Mouse (Mus musculus): Measurements from ENCODE around the gene Cacna2d3. TPM values are rescaled to one million over a fixed set of nuclear protein-coding genes. Genes with fewer than 3 reads are reported as not detected.

Gene Cacna2d3
- total and polyA plus RNA-seq, 3 experiments, result 0.61 to 0.78 (median 0.70) TPM

GRCm38 (mm10) chr14:29196171-29196570, 525.5 kb downstream of the Cacna2d3 start:
- intact Hi-C loops (cut with DNase I), result no loop called here
- DNase-seq, result no peak
- TF ChIP-seq CTCF (IDR thresholded peaks at IDR 0.05) (no peak), POLR2A (IDR thresholded peaks at IDR 0.05; ENCODE audit: insufficient read depth, low read depth, low read length) (no peak), EP300 (IDR thresholded peaks at IDR 0.05; ENCODE audit: insufficient read depth, low read depth, low read length) (no peak)

GRCm38 (mm10) chr14:29191426-29191825, 530.2 kb downstream of the Cacna2d3 start:
- intact Hi-C loops (cut with DNase I), result no loop called here
- Histone ChIP-seq H3K27ac (no peak overlapping the region), H3K4me3 (no peak overlapping the region)

More at GRCm38 (mm10) chr14:29196171-29196570, 525.5 kb downstream of the Cacna2d3 start:
- H3K36me3 ChIP-seq (ENCODE audit: control insufficient read depth, insufficient read depth, low read length), result no peaks in the 10 kb centered on the region
- H3K27me3 ChIP-seq (ENCODE audit: control insufficient read depth, insufficient read depth, low read length), result no peaks in the 10 kb centered on the region
- no peaks in the 10 kb centered on the region for H3K4me1 ChIP-seq (ENCODE audit: control insufficient read depth, insufficient read depth, low read length)
- H3K27ac ChIP-seq, result no peak overlapping the region
- H3K9ac ChIP-seq (ENCODE audit: low read depth, low read length), result no peak overlapping the region
- no peak overlapping the region for H3K4me3 ChIP-seq
- H3K79me2 ChIP-seq (replicated peaks; ENCODE audit: control insufficient read depth, insufficient read depth, low read length), result no peaks in the 10 kb centered on the region

GRCm38 (mm10) chr14:29183730-29184129, 537.9 kb downstream of the Cacna2d3 start:
- Histone ChIP-seq H3K27ac (no peak overlapping the region), H3K79me2 (replicated peaks; ENCODE audit: control insufficient read depth, insufficient read depth, low read length) (no peaks in the 10 kb centered on the region), H3K9ac (ENCODE audit: low read depth, low read length) (no peak overlapping the region), H3K27me3 (ENCODE audit: control insufficient read depth, insufficient read depth, low read length) (no peaks in the 10 kb centered on the region), H3K36me3 (ENCODE audit: control insufficient read depth, insufficient read depth, low read length) (no peaks in the 10 kb centered on the region), H3K4me3 (no peak overlapping the region), H3K4me1 (ENCODE audit: control insufficient read depth, insufficient read depth, low read length) (no peaks in the 10 kb centered on the region)
- intact Hi-C loops (cut with DNase I), result no loop called here
- no peak for DNase-seq
- TF ChIP-seq CTCF (IDR thresholded peaks at IDR 0.05), result no peak
- no peak for TF ChIP-seq EP300 (IDR thresholded peaks at IDR 0.05; ENCODE audit: insufficient read depth, low read depth, low read length)
- no peak for TF ChIP-seq POLR2A (IDR thresholded peaks at IDR 0.05; ENCODE audit: insufficient read depth, low read depth, low read length)
- WGBS, result 80% methylated on average over 5 of the region's 5 CpGs

More at GRCm38 (mm10) chr14:29191426-29191825, 530.2 kb downstream of the Cacna2d3 start:
- Histone ChIP-seq H3K36me3 (ENCODE audit: control insufficient read depth, insufficient read depth, low read length) (no peaks in the 10 kb centered on the region), H3K4me1 (ENCODE audit: control insufficient read depth, insufficient read depth, low read length) (no peaks in the 10 kb centered on the region), H3K9ac (ENCODE audit: low read depth, low read length) (no peak overlapping the region), H3K79me2 (replicated peaks; ENCODE audit: control insufficient read depth, insufficient read depth, low read length) (no peaks in the 10 kb centered on the region), H3K27me3 (ENCODE audit: control insufficient read depth, insufficient read depth, low read length) (no peaks in the 10 kb centered on the region)
- DNase-seq, result no peak
- 64% methylated on average over 3 of the region's 3 CpGs for WGBS
- TF ChIP-seq EP300 (IDR thresholded peaks at IDR 0.05; ENCODE audit: insufficient read depth, low read depth, low read length), result no peak
- TF ChIP-seq POLR2A (IDR thresholded peaks at IDR 0.05; ENCODE audit: insufficient read depth, low read depth, low read length), result no peak
- no peak for TF ChIP-seq CTCF (IDR thresholded peaks at IDR 0.05)

- WGBS, result 67% methylated on average over 11 of the region's 11 CpGs
- no peaks in the 10 kb centered on the region for H3K4me1 ChIP-seq (ENCODE audit: control insufficient read depth, insufficient read depth, low read length)
- H3K79me2 ChIP-seq (replicated peaks; ENCODE audit: control insufficient read depth, insufficient read depth, low read length), result no peaks in the 10 kb centered on the region
- H3K9ac ChIP-seq (ENCODE audit: low read depth, low read length), result no peak overlapping the region
- intact Hi-C loops (cut with DNase I), result no loop called here
- no peak for DNase-seq
- no peaks in the 10 kb centered on the region for H3K27me3 ChIP-seq (ENCODE audit: control insufficient read depth, insufficient read depth, low read length)
- no peak overlapping the region for H3K4me3 ChIP-seq
- TF ChIP-seq CTCF (IDR thresholded peaks at IDR 0.05) (no peak), EP300 (IDR thresholded peaks at IDR 0.05; ENCODE audit: insufficient read depth, low read depth, low read length) (no peak), POLR2A (IDR thresholded peaks at IDR 0.05; ENCODE audit: insufficient read depth, low read depth, low read length) (no peak)
- no peak overlapping the region for H3K27ac ChIP-seq
- H3K36me3 ChIP-seq (ENCODE audit: control insufficient read depth, insufficient read depth, low read length), result no peaks in the 10 kb centered on the region
Observed at GRCm38 (mm10) chr14:29179397-29179888, 542.2 kb downstream of the Cacna2d3 start.

- no peak overlapping the region for H3K9ac ChIP-seq (ENCODE audit: low read depth, low read length)
- no peak for DNase-seq
- no peaks in the 10 kb centered on the region for H3K79me2 ChIP-seq (replicated peaks; ENCODE audit: control insufficient read depth, insufficient read depth, low read length)
- H3K27ac ChIP-seq, result no peak overlapping the region
- H3K36me3 ChIP-seq (ENCODE audit: control insufficient read depth, insufficient read depth, low read length), result no peaks in the 10 kb centered on the region
- intact Hi-C loops (cut with DNase I), result no loop called here
- no peak for TF ChIP-seq EP300 (IDR thresholded peaks at IDR 0.05; ENCODE audit: insufficient read depth, low read depth, low read length)
- TF ChIP-seq POLR2A (IDR thresholded peaks at IDR 0.05; ENCODE audit: insufficient read depth, low read depth, low read length), result no peak
- no peak for TF ChIP-seq CTCF (IDR thresholded peaks at IDR 0.05)
- H3K27me3 ChIP-seq (ENCODE audit: control insufficient read depth, insufficient read depth, low read length), result no peaks in the 10 kb centered on the region
- no peaks in the 10 kb centered on the region for H3K4me1 ChIP-seq (ENCODE audit: control insufficient read depth, insufficient read depth, low read length)
- 52% methylated on average over 15 of the region's 15 CpGs for WGBS
- H3K4me3 ChIP-seq, result no peak overlapping the region
Observed at GRCm38 (mm10) chr14:29178695-29179396, 542.8 kb downstream of the Cacna2d3 start.

DNA sequence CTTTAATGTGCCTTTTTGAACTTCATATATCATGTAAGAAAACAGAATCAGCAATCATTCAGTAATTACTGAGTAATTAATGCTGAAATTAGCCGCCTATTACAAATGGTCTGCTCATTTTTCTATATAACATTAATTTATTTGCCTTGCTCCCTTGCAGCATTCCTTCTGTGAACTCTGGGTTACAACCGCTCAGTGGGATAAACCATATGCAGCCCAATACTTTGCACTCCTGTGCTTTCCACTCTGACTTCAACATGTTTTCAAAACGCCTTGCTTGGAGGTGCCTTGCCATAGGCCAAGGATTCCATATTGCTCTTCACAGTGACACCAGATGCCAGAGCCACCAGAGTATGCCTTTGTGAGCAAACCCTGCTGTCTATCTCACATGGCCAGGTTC, 546.9 kb downstream of the Cacna2d3 start:
- H3K9ac ChIP-seq (ENCODE audit: low read depth, low read length), result no peak overlapping the region
- H3K4me3 ChIP-seq, result no peak overlapping the region
- WGBS, result 83% methylated on average over 3 of the region's 3 CpGs

More for the DNA sequence above, 546.9 kb downstream of the Cacna2d3 start:
- Histone ChIP-seq H3K79me2 (replicated peaks; ENCODE audit: control insufficient read depth, insufficient read depth, low read length) (no peaks in the 10 kb centered on the region), H3K4me1 (ENCODE audit: control insufficient read depth, insufficient read depth, low read length) (no peaks in the 10 kb centered on the region), H3K27me3 (ENCODE audit: control insufficient read depth, insufficient read depth, low read length) (no peaks in the 10 kb centered on the region), H3K27ac (no peak overlapping the region), H3K36me3 (ENCODE audit: control insufficient read depth, insufficient read depth, low read length) (no peaks in the 10 kb centered on the region)
- intact Hi-C loops (cut with DNase I), result no loop called here
- DNase-seq, result no peak
- TF ChIP-seq EP300 (IDR thresholded peaks at IDR 0.05; ENCODE audit: insufficient read depth, low read depth, low read length), result no peak
- TF ChIP-seq CTCF (IDR thresholded peaks at IDR 0.05), result no peak
- no peak for TF ChIP-seq POLR2A (IDR thresholded peaks at IDR 0.05; ENCODE audit: insufficient read depth, low read depth, low read length)
